8 mouse cellular contexts compared by ENCODE assay signal in genomic region chr17:69120533-69121358, GRCm38 (mm10). TPM values are rescaled to one million over a fixed set of nuclear protein-coding genes. Genes with fewer than 3 reads are reported as not detected.
DNase-seq lines count a peak whose midpoint lies in the region; ATAC-seq and TF ChIP-seq lines count a peak whose summit lies in the region.

No protein-coding gene starts in this region.

- ATAC-seq in embryonic facial prominence, embryonic 14.5 days (ENCODE audit: low read depth): peak; percentile 73
- peak; percentile 60; the same call in 1 of the 2 replicates for ATAC-seq in intestine, postnatal 0 days
- ATAC-seq in midbrain, embryonic 13.5 days: peak; percentile 86
- no peak for ATAC-seq in erythroblast, adult 5-6 weeks (replicated peaks; ENCODE audit: low FRiP score, poor library complexity, severe bottlenecking)

- no peaks in the 10 kb centered on the region for H3K9me3 ChIP-seq in embryonic facial prominence, embryonic 14.5 days (ENCODE audit: control insufficient read depth, low read length)
- no peaks in the 10 kb centered on the region for H3K9me3 ChIP-seq in intestine, postnatal 0 days (ENCODE audit: control insufficient read depth)
- no peaks in the 10 kb centered on the region for H3K9me3 ChIP-seq in midbrain, embryonic 13.5 days

- H3K27me3 ChIP-seq in embryonic facial prominence, embryonic 14.5 days (replicated peaks; ENCODE audit: control insufficient read depth, insufficient read depth, low read length): no peaks in the 10 kb centered on the region; the same call in 1 of the 2 replicates
- no peaks in the 10 kb centered on the region for H3K27me3 ChIP-seq in intestine, postnatal 0 days (replicated peaks; ENCODE audit: control insufficient read depth, insufficient read depth, low read length)
- peaks cover 7% of the 10 kb centered on the region; the same call in 1 of the 2 replicates for H3K27me3 ChIP-seq in midbrain, embryonic 13.5 days

- peaks cover 14% of the 10 kb centered on the region for H3K4me1 ChIP-seq in embryonic facial prominence, embryonic 14.5 days (ENCODE audit: control insufficient read depth, insufficient read depth, low read length)
- 0 out of 2 replicates have a peak, but pooled peaks cover 6% of the 10 kb centered on the region for H3K4me1 ChIP-seq in intestine, postnatal 0 days (replicated peaks; ENCODE audit: control insufficient read depth, insufficient read depth, low read length)
- H3K4me1 ChIP-seq in midbrain, embryonic 13.5 days (replicated peaks): peaks cover 23% of the 10 kb centered on the region

- no peaks in the 10 kb centered on the region for H3K36me3 ChIP-seq in embryonic facial prominence, embryonic 14.5 days (ENCODE audit: control insufficient read depth, insufficient read depth, low read length)
- H3K36me3 ChIP-seq in intestine, postnatal 0 days (ENCODE audit: control insufficient read depth, insufficient read depth): no peaks in the 10 kb centered on the region
- H3K36me3 ChIP-seq in midbrain, embryonic 13.5 days: no peaks in the 10 kb centered on the region

- H3K27ac ChIP-seq in embryonic facial prominence, embryonic 14.5 days (replicated peaks; ENCODE audit: low read depth, low read length): no peak overlapping the region
- H3K27ac ChIP-seq in intestine, postnatal 0 days (ENCODE audit: low read depth, low read length): no peak overlapping the region
- no peak overlapping the region for H3K27ac ChIP-seq in midbrain, embryonic 13.5 days

- 3% methylated on average over 19 of the region's 19 CpGs for WGBS in embryonic facial prominence, embryonic 14.5 days
- WGBS in intestine, postnatal 0 days: 8% methylated on average over 19 of the region's 19 CpGs
- 7% methylated on average over 19 of the region's 19 CpGs for WGBS in midbrain, embryonic 13.5 days

- peak; percentile 7 for DNase-seq in right cerebral cortex, postnatal 14 days
- DNase-seq in right cerebral cortex, postnatal 25 days: no peak
- DNase-seq in embryonic facial prominence, embryonic 14.5 days (ENCODE audit: low spot score): peak; percentile 89
- DNase-seq in spleen, postnatal 36 days (ENCODE audit: low spot score in 2 of 2): no peak
- no peak for DNase-seq in gastrocnemius, postnatal 10 days

- H3K4me3 ChIP-seq in embryonic facial prominence, embryonic 14.5 days (ENCODE audit: low read depth, low read length): peak overlapping the region; percentile 21
- H3K4me3 ChIP-seq in intestine, postnatal 0 days (ENCODE audit: low read depth, low read length): peak overlapping the region; percentile 4; the same call in 1 of the 2 replicates
- H3K4me3 ChIP-seq in midbrain, embryonic 13.5 days (replicated peaks): peak overlapping the region; percentile 27

- H3K9ac ChIP-seq in embryonic facial prominence, embryonic 14.5 days (ENCODE audit: low read depth, low read length): 0 out of 2 replicates have a peak overlapping the region, but pooled peaks have one; percentile 15
- H3K9ac ChIP-seq in intestine, postnatal 0 days (ENCODE audit: low read depth, low read length): no peak overlapping the region
- H3K9ac ChIP-seq in midbrain, embryonic 13.5 days (replicated peaks): 0 out of 2 replicates have a peak overlapping the region, but pooled peaks have one; percentile 36

- TF ChIP-seq CTCF in intestine, postnatal 0 days (IDR thresholded peaks at IDR 0.05; ENCODE audit: low read depth): no peak

- peak overlapping the region; percentile 54 for H3K4me2 ChIP-seq in embryonic facial prominence, embryonic 14.5 days (ENCODE audit: low read depth, low read length)
- peak overlapping the region; percentile 46 for H3K4me2 ChIP-seq in intestine, postnatal 0 days (replicated peaks; ENCODE audit: low read depth)
- peak overlapping the region; percentile 52 for H3K4me2 ChIP-seq in midbrain, embryonic 13.5 days (replicated peaks)

RNA-seq across cellular contexts. Expression of gene Epb41l3, which starts 45.3 kb away (rescaled TPM):
- polyA plus RNA-seq in embryonic facial prominence, embryonic 14.5 days (2014; fragmentation: Nextera tagmentation; extraction: Ambion mirVana): 127 and 142 TPM in 2 replicates
- 174 and 213 TPM in 2 replicates for polyA plus RNA-seq in intestine, postnatal 0 days (2015; fragmentation: Nextera tagmentation; extraction: Ambion mirVana)
- polyA plus RNA-seq in midbrain, embryonic 13.5 days (2015; fragmentation: Nextera tagmentation; extraction: Ambion mirVana): 53.9 and 62.7 TPM in 2 replicates
- 10 to 100 TPM; 12.3 to 18.5 TPM for total RNA-seq in gastrocnemius, postnatal 10 days (2021)
- 4.2 and 6.5 TPM in 2 replicates for total RNA-seq in erythroblast, adult 5-6 weeks (2015; ENCODE audit: low replicate concordance)
- total RNA-seq in erythroblast, adult 5-6 weeks (2017; ENCODE audit: low replicate concordance): 3.6 and 3.9 TPM in 2 replicates

Comparison
In these comparisons a context has a peak if more than half of its experiments do, and no peak if none do; other contexts are left out.
1. DNase-seq: peak in right cerebral cortex, postnatal 14 days (single experiment) and embryonic facial prominence, embryonic 14.5 days (single experiment); none in right cerebral cortex, postnatal 25 days (single experiment), spleen, postnatal 36 days (0 of 2) and gastrocnemius, postnatal 10 days (single experiment).
2. Peak in every context shown above with its lines, with median percentiles within 50 percentile points of each other: H3K4me2 ChIP-seq and H3K4me3 ChIP-seq.